In genomic region chr14:47083838-47084237, GRCm38 (mm10) we compare ENCODE assay signal across 23 mouse cellular contexts.
DNase-seq lines count a peak whose midpoint lies in the region; ATAC-seq lines count a peak whose summit lies in the region.
"Had no signal": no experiment of that assay in that cellular context is flagged by ENCODE, and none has a peak within 500 bp of the region (broad histone marks: within the 10 kb centered on the region; RNA-seq: fewer than 3 reads in every experiment).

No protein-coding gene starts in this region.

- DNase-seq in heart, adult 9 months (ENCODE audit: low spot score in 2 of 2), result peak; percentile 54 to 56
- DNase-seq in heart, postnatal 25 days (ENCODE audit: low spot score), result no peak
- DNase-seq in frontal cortex, postnatal 36 days (ENCODE audit: low spot score in 2 of 2), result no peak
- DNase-seq: adrenal gland, postnatal 10 days; B cell, adult 2 months; cerebellum, adult 2 months; gastrocnemius, postnatal 10 days; kidney, adult 11 months; kidney, postnatal 36 days; layer of hippocampus, postnatal 36 days; liver, postnatal 0 days; lung, postnatal 10 days; thymus, postnatal 14 days had no signal

- intact Hi-C loops in heart, postnatal 25 days (cut with DNase I), result no loop called here

- H3K9ac ChIP-seq in midbrain, embryonic 16.5 days (ENCODE audit: low read depth, low read length), result no peak overlapping the region
- no peak overlapping the region for H3K9ac ChIP-seq in midbrain, embryonic 13.5 days (replicated peaks)
- no peak overlapping the region for H3K9ac ChIP-seq in heart, embryonic 15.5 days
- H3K9ac ChIP-seq: embryonic facial prominence, embryonic 12.5 days; forebrain, embryonic 13.5 days; kidney, embryonic 15.5 days; limb, embryonic 12.5 days; liver, postnatal 0 days; midbrain, embryonic 12.5 days had no signal

- no peaks in the 10 kb centered on the region for H3K36me3 ChIP-seq in midbrain, embryonic 16.5 days (ENCODE audit: control insufficient read depth, insufficient read depth, low read length)
- no peaks in the 10 kb centered on the region for H3K36me3 ChIP-seq in midbrain, embryonic 13.5 days
- H3K36me3 ChIP-seq in heart, embryonic 15.5 days, result no peaks in the 10 kb centered on the region
- H3K36me3 ChIP-seq: kidney, embryonic 15.5 days; midbrain, embryonic 12.5 days had no signal

- WGBS in midbrain, embryonic 16.5 days, result 72% methylated on average over 6 of the region's 6 CpGs
- WGBS in midbrain, embryonic 13.5 days, result 80% methylated on average over 6 of the region's 6 CpGs
- 43% methylated on average over 6 of the region's 6 CpGs for WGBS in heart, embryonic 15.5 days

- no peak for ATAC-seq in midbrain, embryonic 16.5 days
- ATAC-seq in midbrain, embryonic 13.5 days, result no peak
- peak; percentile 47; the same call in 1 of the 2 replicates for ATAC-seq in heart, embryonic 15.5 days (replicated peaks; ENCODE audit: insufficient number of reproducible peaks, insufficient read depth, low FRiP score, low read depth)
- ATAC-seq in erythroid progenitor cell, adult 5-6 weeks (replicated peaks; ENCODE audit: low FRiP score, poor library complexity, severe bottlenecking), result no peak
- ATAC-seq: forebrain, embryonic 13.5 days; liver, postnatal 0 days had no signal

- H3K4me2 ChIP-seq in midbrain, embryonic 16.5 days (ENCODE audit: low read length), result no peak overlapping the region
- H3K4me2 ChIP-seq in midbrain, embryonic 13.5 days (replicated peaks), result no peak overlapping the region
- peak overlapping the region; percentile 37 for H3K4me2 ChIP-seq in heart, embryonic 15.5 days
- H3K4me2 ChIP-seq: embryonic facial prominence, embryonic 12.5 days; forebrain, embryonic 13.5 days; kidney, embryonic 15.5 days; limb, embryonic 12.5 days; liver, embryonic 11.5 days; midbrain, embryonic 12.5 days had no signal

- peaks cover 16% of the 10 kb centered on the region for H3K4me1 ChIP-seq in midbrain, embryonic 16.5 days (ENCODE audit: control insufficient read depth, insufficient read depth, low read length)
- H3K4me1 ChIP-seq in midbrain, embryonic 13.5 days (replicated peaks), result peaks cover 8% of the 10 kb centered on the region
- peaks cover 54% of the 10 kb centered on the region for H3K4me1 ChIP-seq in heart, embryonic 15.5 days (replicated peaks)

- H3K4me3 ChIP-seq in midbrain, embryonic 16.5 days (ENCODE audit: low read depth, low read length), result no peak overlapping the region
- H3K4me3 ChIP-seq in midbrain, embryonic 13.5 days (replicated peaks), result no peak overlapping the region
- H3K4me3 ChIP-seq in heart, embryonic 15.5 days, result no peak overlapping the region
- H3K4me3 ChIP-seq: embryonic facial prominence, embryonic 12.5 days; forebrain, embryonic 13.5 days; kidney, embryonic 15.5 days; limb, embryonic 12.5 days; midbrain, embryonic 12.5 days had no signal

- H3K27ac ChIP-seq in midbrain, embryonic 16.5 days (ENCODE audit: low read length), result peak overlapping the region; percentile 69
- H3K27ac ChIP-seq in midbrain, embryonic 13.5 days, result no peak overlapping the region
- peak overlapping the region; percentile 85 for H3K27ac ChIP-seq in heart, embryonic 15.5 days
- H3K27ac ChIP-seq: embryonic facial prominence, embryonic 12.5 days; forebrain, embryonic 13.5 days; kidney, embryonic 15.5 days; limb, embryonic 12.5 days; midbrain, embryonic 12.5 days had no signal

- H3K27me3 ChIP-seq in midbrain, embryonic 16.5 days (ENCODE audit: control insufficient read depth, insufficient read depth, low read depth, low read length), result no peaks in the 10 kb centered on the region
- no peaks in the 10 kb centered on the region for H3K27me3 ChIP-seq in midbrain, embryonic 13.5 days
- no peaks in the 10 kb centered on the region for H3K27me3 ChIP-seq in heart, embryonic 15.5 days
- H3K27me3 ChIP-seq: embryonic facial prominence, embryonic 12.5 days; forebrain, embryonic 13.5 days; kidney, embryonic 15.5 days; limb, embryonic 12.5 days; midbrain, embryonic 12.5 days had no signal

- no peaks in the 10 kb centered on the region for H3K9me3 ChIP-seq in midbrain, embryonic 16.5 days (replicated peaks; ENCODE audit: control insufficient read depth, low read length, poor library complexity, severe bottlenecking)
- H3K9me3 ChIP-seq in midbrain, embryonic 13.5 days, result no peaks in the 10 kb centered on the region
- H3K9me3 ChIP-seq in heart, embryonic 15.5 days (replicated peaks), result no peaks in the 10 kb centered on the region
- H3K9me3 ChIP-seq: embryonic facial prominence, embryonic 12.5 days; forebrain, embryonic 13.5 days; kidney, embryonic 15.5 days; limb, embryonic 12.5 days; midbrain, embryonic 12.5 days had no signal

Comparison
In these comparisons a context has a peak if more than half of its experiments do, and no peak if none do; other contexts are left out.
1. DNase-seq: peak in heart, adult 9 months (2 of 2); none in heart, postnatal 25 days (single experiment) and frontal cortex, postnatal 36 days (0 of 2).